Mouse (Mus musculus) midbrain, embryonic 15.5 days (tissue): ENCODE data around the gene Afg3l1. TPM values are rescaled to one million over a fixed set of nuclear protein-coding genes. Genes with fewer than 3 reads are reported as not detected.
"Not testable (repeated sequence)": the region's sequence is repeated elsewhere in the genome, so short reads cannot be mapped to it uniquely, and the experiment has no call there.

Experiments
- ATAC-seq: fragments of 200-750 bp; cut with Nextera tagmentation; replicated peaks from 2 replicates; pipeline ENCODE4 v1.8.0; 2017; ENCODE audit warnings: moderate TSS enrichment
- H3K27ac ChIP-seq: fragments of 300-500 bp; sonication (generic); 2 replicates; pipeline ENCODE4 v1.5.1; 2015; ENCODE audit warnings: mild to moderate bottlenecking, inconsistent platforms
- H3K27me3 ChIP-seq: fragments of 300-500 bp; sonication (generic); replicated peaks from 2 replicates; pipeline ENCODE4 v1.6.1; 2015; ENCODE audit warnings: inconsistent platforms
- H3K36me3 ChIP-seq: fragments of 300-500 bp; sonication (generic); replicated peaks from 2 replicates; pipeline ENCODE4 v1.6.1; 2015; ENCODE audit warnings: inconsistent platforms
- H3K4me1 ChIP-seq: fragments of 300-500 bp; sonication (generic); 2 replicates; pipeline ENCODE4 v1.6.1; 2015; ENCODE audit warnings: inconsistent platforms
- H3K4me2 ChIP-seq: fragments of 300-500 bp; sonication (generic); 2 replicates; pipeline ENCODE4 v1.6.1; 2015; ENCODE audit warnings: inconsistent platforms, mild to moderate bottlenecking, moderate library complexity
- H3K4me3 ChIP-seq: fragments of 300-500 bp; sonication (generic); 2 replicates; pipeline ENCODE4 v1.5.1; 2015; ENCODE audit warnings: mild to moderate bottlenecking, inconsistent platforms
- H3K9ac ChIP-seq: fragments of 300-500 bp; sonication (generic); 2 replicates; pipeline ENCODE4 v1.6.1; 2015; ENCODE audit warnings: mild to moderate bottlenecking, inconsistent platforms
- H3K9me3 ChIP-seq: fragments of 300-500 bp; sonication (generic); 2 replicates; pipeline ENCODE4 v1.6.1; 2016; ENCODE audit warnings: inconsistent platforms
- WGBS: fragments of 180-500 bp; shearing (Covaris S2); methylation state at CpG from one replicate; pipeline ENCODE4 v1.1.7; 2015; ENCODE audit warnings: mixed read lengths; 5-methylcytosine and 5-hydroxymethylcytosine counted together
- polyA plus RNA-seq: library from polyadenylated mRNA; unstranded; fragments of >200 nt; fragmentation: Nextera tagmentation; extraction: Ambion mirVana; gene quantifications from 2 replicates; pipeline ENCODE4 v1.2.1, GENCODE M21; 2015

Gene Afg3l1
- polyA plus RNA-seq, 1 experiment from 2014 or later, result 52.6 TPM

DNA sequence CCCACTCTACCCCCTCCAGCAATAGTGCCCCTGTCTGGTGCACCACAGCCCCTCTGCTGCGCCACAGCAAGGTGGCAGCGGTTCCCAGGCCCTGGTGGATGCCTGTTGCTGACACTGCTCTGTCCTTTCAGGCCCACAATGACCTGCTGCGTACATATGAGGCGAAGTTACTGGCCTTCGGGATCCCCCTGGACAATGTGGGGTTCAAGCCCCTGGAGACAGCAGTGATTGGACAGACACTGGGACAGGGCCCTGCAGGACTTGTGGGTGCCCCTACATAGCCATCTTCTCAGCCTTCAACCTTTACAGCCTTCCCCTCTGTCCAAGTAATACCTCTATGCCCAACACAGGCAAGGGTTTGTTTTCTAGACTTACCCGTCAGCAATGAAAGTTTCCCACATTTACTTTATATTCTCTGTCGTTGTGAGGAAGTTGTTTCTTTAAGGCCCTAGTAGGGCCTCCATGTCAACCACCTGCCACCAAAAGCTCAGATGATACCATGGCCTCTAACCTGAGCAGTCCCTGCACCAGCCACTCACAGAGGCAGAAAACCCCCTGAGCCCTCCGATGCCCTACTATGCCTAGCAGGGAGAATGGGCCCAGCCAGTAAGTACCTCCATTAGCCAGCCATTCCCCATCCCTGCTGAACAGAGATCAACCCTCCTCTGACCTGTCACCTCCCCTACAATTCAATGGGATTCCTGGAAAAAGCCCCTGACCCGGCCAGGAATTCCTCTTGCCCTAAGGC, 58.7 kb downstream of the Afg3l1 start:
- peaks cover 6% of the 10 kb centered on the region; the same call in 1 of the 2 replicates for H3K27me3 ChIP-seq
- H3K4me1 ChIP-seq, result no peaks in the 10 kb centered on the region
- H3K4me2 ChIP-seq, result no peak overlapping the region
- no peak overlapping the region for H3K27ac ChIP-seq
- H3K9ac ChIP-seq, result no peak overlapping the region
- H3K4me3 ChIP-seq, result no peak overlapping the region
- peak; percentile 37; the same call in 1 of the 2 replicates for ATAC-seq
- peaks cover 32% of the 10 kb centered on the region for H3K36me3 ChIP-seq
- WGBS, result 89% methylated on average over 9 of the region's 9 CpGs
- no peaks in the 10 kb centered on the region for H3K9me3 ChIP-seq

DNA sequence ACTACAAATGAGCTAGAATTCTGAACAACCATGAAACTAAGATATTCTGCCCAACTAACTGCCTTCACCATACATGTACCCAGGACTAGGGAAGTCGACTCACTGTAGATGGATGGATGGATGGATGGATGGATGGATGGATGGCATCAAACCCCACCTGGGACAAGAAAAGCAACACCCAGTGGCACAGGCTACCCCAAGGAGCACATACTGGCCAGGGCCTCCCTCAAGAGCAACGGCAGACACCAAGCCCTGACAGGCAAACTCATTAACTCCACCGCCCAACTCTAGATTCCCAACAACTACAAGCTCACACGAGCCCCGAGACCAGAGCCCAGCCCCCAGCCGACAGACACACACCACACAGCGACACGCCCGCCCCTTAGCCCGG, 59.3 kb downstream of the Afg3l1 start:
- no peaks in the 10 kb centered on the region for H3K9me3 ChIP-seq
- no peak overlapping the region for H3K4me3 ChIP-seq
- 35% methylated on average over 6 of the region's 10 CpGs for WGBS
- H3K36me3 ChIP-seq, result peaks cover 29% of the 10 kb centered on the region
- ATAC-seq, result no peak
- H3K4me1 ChIP-seq, result no peaks in the 10 kb centered on the region
- no peak overlapping the region for H3K27ac ChIP-seq
- no peak overlapping the region for H3K9ac ChIP-seq
- H3K4me2 ChIP-seq, result no peak overlapping the region
- H3K27me3 ChIP-seq, result peaks cover 6% of the 10 kb centered on the region; the same call in 1 of the 2 replicates

DNA sequence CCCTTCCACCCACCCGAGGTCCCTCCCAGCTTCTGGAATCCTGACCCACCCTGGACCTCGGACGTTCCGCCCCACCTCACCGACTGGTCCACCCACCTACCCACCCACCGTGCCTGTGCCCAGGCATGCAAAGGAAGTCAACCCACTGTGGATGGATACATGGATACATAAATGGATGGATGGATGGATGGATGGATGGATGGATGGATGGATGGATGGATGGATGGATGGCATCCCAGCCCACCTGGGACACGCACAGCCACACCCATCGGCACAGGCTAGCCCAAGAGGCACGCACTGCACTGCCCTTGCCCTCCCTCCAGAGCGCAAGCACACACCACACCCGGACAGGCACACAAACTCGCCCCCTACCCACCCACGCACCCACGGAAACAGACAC, 59.9 kb downstream of the Afg3l1 start:
- not testable (repeated sequence) for ATAC-seq, H3K4me2 ChIP-seq, H3K9ac ChIP-seq, H3K27ac ChIP-seq, H3K27me3 ChIP-seq, H3K4me3 ChIP-seq, H3K9me3 ChIP-seq, H3K4me1 ChIP-seq
- H3K36me3 ChIP-seq, result peaks cover 27% of the 10 kb centered on the region
- WGBS, result 75% methylated on average over 7 of the region's 14 CpGs

Other genes starting within 250 kb of the Afg3l1 start
- gene Spata2l, start 241.7 kb upstream of the Afg3l1 start, polyA plus RNA-seq, result 7.4 and 8.1 TPM in 2 replicates
- 28.2 and 30.3 TPM in 2 replicates for gene Zfp276, start 223.7 kb upstream of the Afg3l1 start, polyA plus RNA-seq
- gene Vps9d1, start 223.6 kb upstream of the Afg3l1 start, polyA plus RNA-seq, result 66.6 and 69.9 TPM in 2 replicates
- 6.4 and 9.8 TPM in 2 replicates for gene Fanca, start 159.3 kb upstream of the Afg3l1 start, polyA plus RNA-seq
- gene Spire2, start 145.2 kb upstream of the Afg3l1 start, polyA plus RNA-seq, result 44.0 and 44.8 TPM in 2 replicates
- 324 and 331 TPM in 2 replicates for gene Tcf25, start 104.2 kb upstream of the Afg3l1 start, polyA plus RNA-seq
- 0.10 and 0.17 TPM in 2 replicates for gene Mc1r, start 70.8 kb upstream of the Afg3l1 start, polyA plus RNA-seq
- 2,127 and 2,170 TPM in 2 replicates for gene Tubb3, start 66.5 kb upstream of the Afg3l1 start, polyA plus RNA-seq
- gene Def8, start 54.4 kb upstream of the Afg3l1 start, polyA plus RNA-seq, result 48.4 and 49.8 TPM in 2 replicates
- 106 and 107 TPM in 2 replicates for gene Dbndd1, start 37.6 kb downstream of the Afg3l1 start, polyA plus RNA-seq
- gene Gas8, start 40.9 kb downstream of the Afg3l1 start, polyA plus RNA-seq, result 44.4 and 45.6 TPM in 2 replicates
- 11.3 and 11.8 TPM in 2 replicates for gene Rhou, start 176.0 kb downstream of the Afg3l1 start, polyA plus RNA-seq